Mouse (Mus musculus) heart, adult 2 months (tissue): ENCODE measurements around the gene Trnau1ap.

Experiments used
- CTCF ChIP-seq: fragments of 200-600 bp; IDR thresholded peaks from 2 replicates; pipeline ENCODE4 v1.8.1; 2022; ENCODE audit warnings: antibody characterized with exemption, mild to moderate bottlenecking, moderate library complexity
- EP300 ChIP-seq: fragments of 200-500 bp; IDR thresholded peaks from 2 replicates; pipeline ENCODE4 v1.6.1; 2011; ENCODE audit warnings: low read depth, low read length, control low read depth; ENCODE audit not compliant: insufficient read depth
- POLR2A ChIP-seq: fragments of 200-500 bp; IDR thresholded peaks from 2 replicates; pipeline ENCODE4 v1.6.1; 2011; ENCODE audit warnings: mild to moderate bottlenecking, low read depth, low read length, control low read depth; ENCODE audit not compliant: insufficient read depth

DNA sequence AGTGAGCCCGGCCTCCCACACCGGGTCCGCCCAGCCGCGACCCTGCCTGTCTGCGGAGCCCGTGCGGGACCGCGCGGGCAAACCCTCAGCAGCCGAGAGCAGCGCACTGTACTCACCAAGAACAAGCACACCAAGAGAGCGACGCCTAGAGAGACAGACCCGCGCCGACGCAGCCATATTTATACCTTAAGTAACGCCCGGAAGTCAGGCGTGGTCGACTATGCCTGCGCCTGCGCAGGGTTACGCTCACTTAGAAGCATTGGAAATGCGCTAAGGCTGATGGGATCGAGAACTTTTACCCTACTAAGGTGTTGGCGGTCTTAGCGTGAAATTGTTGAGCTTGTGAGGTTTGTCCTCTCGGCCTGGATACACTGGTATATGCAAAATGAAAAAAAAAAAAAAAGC lies 24.1 kb upstream of the Trnau1ap start, which contains the start of gene Rcc1:
- TF ChIP-seq CTCF: peak; percentile 20
- TF ChIP-seq EP300: peak; percentile 93
- TF ChIP-seq POLR2A: peak; percentile 100
